17 mouse cellular contexts compared by ENCODE assay signal in the genomic region with DNA sequence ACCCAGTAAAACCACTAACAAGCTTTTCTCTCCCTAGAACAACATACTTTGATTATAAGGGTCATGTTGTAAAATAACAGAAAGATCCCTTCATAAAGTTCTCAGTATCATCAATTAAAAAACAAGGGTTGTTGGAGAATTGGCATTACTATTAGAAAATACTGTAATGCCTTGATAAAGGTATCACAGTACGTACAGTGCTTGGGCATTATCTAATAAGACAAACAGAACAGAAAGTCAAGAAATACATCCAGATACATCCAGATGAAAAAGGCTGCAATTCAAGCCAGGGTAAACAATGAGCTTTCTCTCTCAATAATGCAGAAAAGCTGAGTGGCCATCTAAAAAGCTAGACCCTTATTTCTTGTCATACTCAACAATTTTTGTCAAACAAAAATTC.
"Had no signal": no experiment of that assay in that cellular context is flagged by ENCODE, and none has a peak within 500 bp of the region (broad histone marks: within the 10 kb centered on the region; RNA-seq: fewer than 3 reads in every experiment).

No protein-coding gene starts in this region.

- H3K4me1 ChIP-seq: liver, embryonic 13.5 days; lung, embryonic 15.5 days; midbrain, embryonic 12.5 days; midbrain, embryonic 15.5 days; neural tube, embryonic 12.5 days had no signal

- H3K9me3 ChIP-seq: liver, embryonic 13.5 days; lung, embryonic 15.5 days; midbrain, embryonic 12.5 days; midbrain, embryonic 15.5 days; neural tube, embryonic 12.5 days had no signal

- H3K9ac ChIP-seq: liver, embryonic 13.5 days; lung, embryonic 15.5 days; midbrain, embryonic 12.5 days; midbrain, embryonic 15.5 days; neural tube, embryonic 12.5 days had no signal

- H3K27me3 ChIP-seq: liver, embryonic 13.5 days; lung, embryonic 15.5 days; midbrain, embryonic 12.5 days; midbrain, embryonic 15.5 days; neural tube, embryonic 12.5 days had no signal

- DNase-seq: liver; liver, embryonic 13.5 days; lung, adult 2 months; lung, postnatal 14 days; lung, postnatal 36 days; right cerebral cortex, postnatal 14 days; right cerebral cortex, postnatal 4 days; spleen, adult 18-20 months; thymus, adult 18-20 months; thymus, postnatal 14 days; thymus, postnatal 36 days had no signal

- H3K27ac ChIP-seq: liver, embryonic 13.5 days; lung, embryonic 15.5 days; macrophage; midbrain, embryonic 12.5 days; midbrain, embryonic 15.5 days; neural tube, embryonic 12.5 days had no signal

- H3K4me2 ChIP-seq: liver, embryonic 13.5 days; lung, embryonic 15.5 days; midbrain, embryonic 12.5 days; midbrain, embryonic 15.5 days; neural tube, embryonic 12.5 days had no signal

- H3K4me3 ChIP-seq: liver, embryonic 13.5 days; lung, embryonic 15.5 days; midbrain, embryonic 12.5 days; midbrain, embryonic 15.5 days; neural tube, embryonic 12.5 days had no signal

- H3K36me3 ChIP-seq: liver, embryonic 13.5 days; lung, embryonic 15.5 days; midbrain, embryonic 12.5 days; midbrain, embryonic 15.5 days; neural tube, embryonic 12.5 days had no signal

- ATAC-seq: lung, postnatal 0 days; midbrain, embryonic 15.5 days had no signal
